Mouse (Mus musculus) large intestine, adult 2 months (tissue): ENCODE measurements around the gene Uba3. TPM values are rescaled to one million over a fixed set of nuclear protein-coding genes. Genes with fewer than 3 reads are reported as not detected.

Source experiments
- DNase-seq: peaks from one replicate; pipeline ENCODE4 v3.0.0-alpha.2; 2012; ENCODE audit warnings: low read depth, low spot score
- WGBS: fragments of 180-500 bp; shearing (Covaris S2); methylation state at CpG from one replicate; pipeline ENCODE4 v1.1.7; 2018; 5-methylcytosine and 5-hydroxymethylcytosine counted together
- polyA plus RNA-seq: library from polyadenylated mRNA; depleted of rRNA; stranded (reverse); fragments of >200 nt; gene quantifications from 2 replicates; pipeline ENCODE4 v1.2.3, GENCODE M21; 2012

Gene Uba3
- polyA plus RNA-seq, 1 experiment, result 12.9 TPM

DNA sequence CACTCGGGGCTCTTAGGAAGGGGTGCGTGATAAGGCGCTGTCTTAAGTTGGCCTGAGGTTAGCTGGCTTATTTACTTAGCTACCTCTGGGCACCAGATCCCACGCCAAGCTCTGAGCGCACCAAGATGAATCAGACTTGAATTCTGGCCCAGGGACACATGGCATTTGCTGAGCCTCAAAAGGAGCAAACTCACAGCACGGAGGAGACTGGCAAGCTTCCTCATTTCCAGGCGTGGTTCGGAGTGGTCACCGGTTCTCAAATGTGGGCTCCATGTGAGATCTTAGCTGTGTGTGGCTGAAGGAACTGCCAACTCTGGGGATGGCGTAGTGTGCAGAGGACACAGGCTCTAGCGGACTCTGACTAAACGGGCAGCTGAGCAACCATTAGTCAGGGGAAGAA lies 6.5 kb upstream of the Uba3 start:
- 14% methylated on average over 12 of the region's 12 CpGs for WGBS
- DNase-seq, result no peak

- WGBS, result under 1% methylated on average over 22 of the region's 22 CpGs
- DNase-seq, result no peak
Measured at GRCm38 (mm10) chr6:97210962-97211601, 5.6 kb upstream of the Uba3 start.

GRCm38 (mm10) chr6:97210191-97210961 lies 4.9 kb upstream of the Uba3 start, which contains the start of gene Arl6ip5:
Arl6ip5 (plus strand) TSS chr6:97210689.
- WGBS, result 6% methylated on average over 32 of the region's 32 CpGs
- peak; percentile 67 for DNase-seq

GRCm38 (mm10) chr6:97209751-97210150 lies 4.3 kb upstream of the Uba3 start:
- DNase-seq, result no peak
- WGBS, result 88% methylated on average over 4 of the region's 4 CpGs

GRCm38 (mm10) chr6:97209201-97209600 lies 3.8 kb upstream of the Uba3 start:
- 61% methylated on average over 3 of the region's 3 CpGs for WGBS
- no peak for DNase-seq

- WGBS, result 24% methylated on average over 3 of the region's 3 CpGs
- no peak for DNase-seq
Measured at GRCm38 (mm10) chr6:97208406-97208805, 3.0 kb upstream of the Uba3 start.

DNA sequence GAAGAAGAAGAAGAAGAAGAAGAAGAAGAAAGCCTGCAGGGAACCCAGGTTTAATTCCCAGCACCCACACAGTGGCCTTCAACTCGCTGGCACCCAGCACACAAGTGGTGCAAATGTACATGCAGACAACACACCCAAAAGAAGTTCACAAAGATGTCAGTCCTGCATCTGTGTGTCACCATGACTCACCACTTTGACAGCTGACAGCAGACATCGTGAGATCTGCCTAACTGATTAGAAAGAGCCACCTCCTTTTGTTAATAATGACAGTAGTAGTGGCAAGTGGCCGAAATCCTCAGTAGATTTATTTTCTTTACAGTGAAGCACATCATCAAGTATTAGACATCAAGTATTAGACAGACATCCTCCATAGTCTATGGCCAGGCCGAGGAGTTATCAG lies 1.6 kb upstream of the Uba3 start:
- 67% methylated on average over 4 of the region's 4 CpGs for WGBS
- no peak for DNase-seq

DNA sequence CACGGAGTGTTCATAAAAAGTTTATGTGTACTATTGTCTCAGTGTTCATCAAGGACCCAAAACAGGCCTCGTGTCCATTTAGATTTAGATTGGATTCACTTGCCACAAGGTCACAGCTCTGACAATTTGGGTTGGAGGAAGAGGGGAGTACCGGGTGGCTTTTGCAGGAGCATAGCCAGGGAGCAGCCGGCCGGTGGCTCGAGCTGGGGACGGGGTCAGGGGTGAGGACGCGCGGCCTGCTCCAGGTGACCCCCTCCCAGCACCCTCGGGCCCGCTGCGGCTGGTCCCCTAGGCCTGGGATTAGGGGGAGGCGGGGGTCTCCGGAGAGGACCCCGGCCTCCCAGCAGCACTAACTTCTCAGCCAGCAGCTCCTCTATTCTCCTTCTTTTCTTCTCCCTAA lies 495 bp downstream of the Uba3 start:
- no peak for DNase-seq
- WGBS, result under 1% methylated on average over 16 of the region's 16 CpGs

- DNase-seq, result no peak
- WGBS, result 8% methylated on average over 9 of the region's 9 CpGs
Measured at GRCm38 (mm10) chr6:97204252-97204869, 1.1 kb downstream of the Uba3 start.

GRCm38 (mm10) chr6:97202477-97202876 lies 3.0 kb downstream of the Uba3 start:
- WGBS, result 51% methylated on average over 3 of the region's 3 CpGs
- DNase-seq, result no peak

GRCm38 (mm10) chr6:97200437-97200836 lies 5.0 kb downstream of the Uba3 start:
- 80% methylated on average over 3 of the region's 3 CpGs for WGBS
- DNase-seq, result no peak

DNA sequence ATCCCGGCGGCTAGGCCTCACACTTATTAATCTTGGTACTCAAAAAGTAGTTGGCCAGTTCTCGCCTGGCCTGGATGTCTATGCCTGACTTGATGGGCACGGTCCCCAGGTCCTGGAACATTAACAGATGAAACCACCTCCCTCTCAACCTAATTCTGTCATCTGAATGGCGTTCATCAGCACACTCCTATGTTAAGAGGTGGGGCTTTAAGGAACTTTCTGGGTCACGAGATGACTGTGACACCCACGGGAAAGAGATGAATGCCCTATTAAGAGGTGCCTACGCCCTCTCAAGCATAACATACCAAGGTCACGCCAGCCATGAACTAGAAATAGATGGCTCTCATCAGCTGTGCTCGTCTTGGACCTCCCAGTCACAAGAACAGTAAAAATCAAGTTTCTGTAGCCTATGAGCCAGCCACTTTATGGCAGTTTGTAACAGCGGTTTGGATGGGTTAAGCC lies 26.0 kb downstream of the Uba3 start:
- WGBS, result 3% methylated on average over 11 of the region's 11 CpGs
- DNase-seq, result peak; percentile 68

GRCm38 (mm10) chr6:97178491-97179366 lies 26.7 kb downstream of the Uba3 start, which contains the start of gene Tmf1:
Tmf1 (minus strand) TSS chr6:97179122.
- under 1% methylated on average over 80 of the region's 80 CpGs for WGBS
- peak; percentile 86 for DNase-seq

GRCm38 (mm10) chr6:97175716-97176115 lies 29.7 kb downstream of the Uba3 start:
- DNase-seq, result no peak

DNA sequence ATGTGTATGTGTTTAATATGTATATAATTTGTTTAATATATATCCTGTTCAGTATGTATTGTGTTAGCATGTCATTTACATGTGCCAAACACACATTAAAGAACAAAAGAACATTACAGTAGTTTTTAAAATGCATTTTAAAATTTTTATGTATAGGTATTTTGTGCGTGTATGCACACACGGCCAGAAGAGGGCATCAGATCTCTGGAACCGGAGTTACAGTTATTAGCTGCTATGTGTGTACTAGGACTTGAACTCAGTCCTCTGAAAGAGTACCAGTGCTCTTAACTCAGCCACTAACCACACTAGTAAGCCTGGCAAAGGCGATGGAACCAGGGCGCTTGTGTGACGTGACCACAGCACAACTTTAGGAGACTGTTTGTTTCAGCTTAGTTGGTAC lies 55.3 kb downstream of the Uba3 start:
- 76% methylated on average over 6 of the region's 6 CpGs for WGBS
- DNase-seq, result no peak

More at GRCm38 (mm10) chr6:97175716-97176115, 29.7 kb downstream of the Uba3 start:
- WGBS, result 62% methylated on average over 11 of the region's 11 CpGs

DNA sequence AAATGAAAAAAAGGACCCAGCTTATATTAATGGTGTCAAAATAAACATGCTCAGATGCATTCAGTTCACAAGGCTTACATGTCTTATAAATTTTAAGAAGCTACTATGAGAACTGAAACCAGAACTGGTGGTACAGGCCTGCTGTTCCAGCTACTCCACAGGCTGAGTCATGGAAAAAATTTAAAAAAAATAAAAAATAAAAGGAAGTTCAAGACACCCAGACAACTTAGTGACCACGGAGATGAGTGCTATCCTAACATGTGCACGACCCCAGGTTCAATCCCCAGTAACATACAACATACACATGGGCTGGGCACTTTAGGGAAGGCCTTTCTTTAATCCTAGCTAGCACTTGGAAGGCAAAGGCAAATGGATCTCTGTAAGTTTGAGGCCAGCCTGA lies 55.7 kb downstream of the Uba3 start:
- DNase-seq, result no peak
- WGBS, result 63% methylated on average over 2 of the region's 2 CpGs

DNA sequence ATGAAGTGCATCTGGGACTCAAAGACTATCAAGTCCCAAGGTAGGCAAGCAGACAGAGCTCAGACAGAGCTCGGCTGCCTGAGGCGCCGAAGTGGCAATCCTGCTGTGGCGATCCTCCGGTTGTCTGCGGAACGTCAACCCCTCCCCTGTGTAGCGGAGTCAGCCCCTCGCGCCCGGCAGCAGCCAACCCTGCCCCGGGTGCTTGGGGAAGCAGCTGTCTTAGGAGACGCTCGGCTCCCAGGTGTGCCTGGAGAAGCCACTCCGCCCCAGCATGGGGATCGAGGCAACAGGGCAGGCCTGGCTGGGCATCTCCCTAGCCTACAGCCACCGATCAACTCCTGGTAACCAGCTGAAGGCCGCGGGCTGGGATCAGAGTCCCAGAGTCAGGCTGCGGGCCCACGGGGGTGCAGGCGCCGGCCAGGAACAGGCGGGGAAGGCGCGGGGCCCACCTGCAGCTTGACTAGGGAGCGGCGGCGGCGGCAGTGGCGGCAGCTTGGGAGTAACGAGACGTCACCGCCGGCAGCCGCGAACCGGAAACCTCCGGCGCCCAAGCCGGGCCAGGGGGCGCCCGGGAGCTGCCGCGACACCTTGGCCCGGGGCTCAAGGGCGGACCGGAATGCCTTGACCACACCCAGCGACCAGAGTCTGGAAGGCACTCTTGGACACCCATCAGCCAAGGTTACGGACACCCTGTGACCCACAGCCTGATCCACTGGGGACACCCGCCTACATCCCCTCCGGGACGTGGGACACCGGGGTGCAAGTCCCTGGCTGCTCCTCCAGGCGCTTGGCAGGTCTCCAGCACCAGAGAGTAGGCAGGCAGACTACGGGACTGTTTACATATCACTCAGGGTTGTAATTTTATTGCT lies 56.8 kb downstream of the Uba3 start, which contains the start of gene Eogt:
TSS of gene Eogt (minus strand) at position 800 of the 869 bp plus-strand sequence.
- WGBS, result under 1% methylated on average over 56 of the region's 56 CpGs
- peak; percentile 57 for DNase-seq

- peak; percentile 14 for DNase-seq
- 7% methylated on average over 18 of the region's 18 CpGs for WGBS
Measured at GRCm38 (mm10) chr6:97147755-97148382, 57.6 kb downstream of the Uba3 start.
